Mouse (Mus musculus): ENCODE measurements at regions not wholly inside any gene's neighbourhood (a gene's known extent, or its start where the extent isn't known, plus 50 kb on each side); places are given as distances from the start of the nearest gene placed in this dataset.

- no peaks in the 10 kb centered on the region for H3K36me3 ChIP-seq (ENCODE audit: control insufficient read depth in 1 of 2, insufficient read depth in 2 of 2, low read length in 2 of 2)
- H3K27me3 ChIP-seq (ENCODE audit: control insufficient read depth in 1 of 2, insufficient read depth in 2 of 2, low read length in 2 of 2): no peaks in the 10 kb centered on the region
Measured at GRCm38 (mm10) chr5:111862331-111862730, 128.6 kb downstream of the Gm26897 start.

GRCm38 (mm10) chr5:111863922-111864321, 130.2 kb downstream of the Gm26897 start:
- no peaks in the 10 kb centered on the region for H3K4me1 ChIP-seq (ENCODE audit: control insufficient read depth in 1 of 2, insufficient read depth in 2 of 2, low read length in 2 of 2)
- H3K4me3 ChIP-seq (ENCODE audit: control insufficient read depth in 1 of 2, insufficient read depth in 1 of 2, low read depth in 2 of 2, low read length in 2 of 2): no peak overlapping the region
- no peaks in the 10 kb centered on the region for H3K27me3 ChIP-seq (ENCODE audit: control insufficient read depth in 1 of 2, insufficient read depth in 2 of 2, low read length in 2 of 2)
- no peak overlapping the region for H3K9ac ChIP-seq (ENCODE audit: control insufficient read depth, low read depth, low read length, poor library complexity, severe bottlenecking)
- no peaks in the 10 kb centered on the region for H3K36me3 ChIP-seq (ENCODE audit: control insufficient read depth in 1 of 2, insufficient read depth in 2 of 2, low read length in 2 of 2)
- no peaks in the 10 kb centered on the region for H3K9me3 ChIP-seq (replicated peaks; ENCODE audit: insufficient read depth, low read length)
- TF ChIP-seq POLR2AphosphoS2 (IDR thresholded peaks at IDR 0.05; ENCODE audit: low read length) (no peak), RCOR1 (IDR thresholded peaks at IDR 0.05; ENCODE audit: low read depth, low read length) (no peak), MXI1 (IDR thresholded peaks at IDR 0.05; ENCODE audit: low read depth, low read length) (no peak), POLR2AphosphoS5 (IDR thresholded peaks at IDR 0.05; ENCODE audit: borderline replicate concordance, low read depth, low read length) (no peak), TCF12 (IDR thresholded peaks at IDR 0.05; ENCODE audit: low read depth, low read length) (no peak), SIN3A (IDR thresholded peaks at IDR 0.05; ENCODE audit: low read length) (no peak), BHLHE40 (IDR thresholded peaks at IDR 0.05; ENCODE audit: borderline replicate concordance, low read depth, low read length) (no peak), GATA1 (IDR thresholded peaks at IDR 0.05; ENCODE audit: low read depth, low read length) (no peak)
- no peak overlapping the region for H3K27ac ChIP-seq (ENCODE audit: control insufficient read depth, low read depth, low read length)
- H3K79me2 ChIP-seq (ENCODE audit: control insufficient read depth, insufficient read depth, low read length, poor library complexity): no peaks in the 10 kb centered on the region
- no peak for DNase-seq (ENCODE audit: low read depth, low spot score)

More at GRCm38 (mm10) chr5:111862331-111862730, 128.6 kb downstream of the Gm26897 start:
- no peak overlapping the region for H3K27ac ChIP-seq (ENCODE audit: control insufficient read depth, low read depth, low read length)
- TF ChIP-seq CHD1 (IDR thresholded peaks at IDR 0.05; ENCODE audit: low read depth, low read length): no peak
- TF ChIP-seq ZNF384 (IDR thresholded peaks at IDR 0.05; ENCODE audit: low read depth, low read length): no peak
- no peak for TF ChIP-seq NELFE (IDR thresholded peaks at IDR 0.05; ENCODE audit: low read depth, low read length)
- TF ChIP-seq GABPA (IDR thresholded peaks at IDR 0.05; ENCODE audit: low read depth, low read length): no peak
- TF ChIP-seq CHD2 (IDR thresholded peaks at IDR 0.05; ENCODE audit: low read length): no peak
- TF ChIP-seq BHLHE40 (IDR thresholded peaks at IDR 0.05; ENCODE audit: borderline replicate concordance, low read depth, low read length): no peak
- no peak for TF ChIP-seq MAFK (IDR thresholded peaks at IDR 0.05; ENCODE audit: borderline replicate concordance, low read depth, low read length)
- TF ChIP-seq MEF2A (IDR thresholded peaks at IDR 0.05; ENCODE audit: extremely low read depth, insufficient replicate concordance, low read depth, low read length, poor library complexity, severe bottlenecking): no peak
- TF ChIP-seq E2F4 (IDR thresholded peaks at IDR 0.05; ENCODE audit: borderline replicate concordance, low read depth, low read length): no peak
- TF ChIP-seq TAL1 (IDR thresholded peaks at IDR 0.05; ENCODE audit: low read length): no peak
- no peak for TF ChIP-seq RCOR1 (IDR thresholded peaks at IDR 0.05; ENCODE audit: low read depth, low read length)
- TF ChIP-seq NRF1 (IDR thresholded peaks at IDR 0.05; ENCODE audit: insufficient read depth, low read depth, low read length, poor library complexity, severe bottlenecking): no peak
- TF ChIP-seq USF2 (IDR thresholded peaks at IDR 0.05; ENCODE audit: borderline replicate concordance in 1 of 2, insufficient read depth in 1 of 2, low read depth in 1 of 2, low read length in 2 of 2): no peak
- no peak for TF ChIP-seq POLR2AphosphoS5 (IDR thresholded peaks at IDR 0.05; ENCODE audit: borderline replicate concordance, low read depth, low read length)
- no peak for TF ChIP-seq CTCF (IDR thresholded peaks at IDR 0.05 in 2 of 3, conservative IDR thresholded peaks at IDR 0.05 in 1 of 3; ENCODE audit: control insufficient read depth in 1 of 3, insufficient read depth in 1 of 3, low read depth in 2 of 3, low read length in 3 of 3, poor library complexity in 1 of 3, severe bottlenecking in 1 of 3)
- no peak for TF ChIP-seq RAD21 (IDR thresholded peaks at IDR 0.05; ENCODE audit: low read depth, low read length)
- no peak for TF ChIP-seq MYC (IDR thresholded peaks at IDR 0.05; ENCODE audit: low read depth, low read length)
- TF ChIP-seq KAT2A (conservative IDR thresholded peaks at IDR 0.05; ENCODE audit: low read depth, low read length): no peak
- TF ChIP-seq MAZ (IDR thresholded peaks at IDR 0.05; ENCODE audit: low read depth, low read length): no peak
- TF ChIP-seq SIN3A (IDR thresholded peaks at IDR 0.05; ENCODE audit: low read length): no peak
- H3K4me1 ChIP-seq (ENCODE audit: control insufficient read depth in 1 of 2, insufficient read depth in 2 of 2, low read length in 2 of 2): no peaks in the 10 kb centered on the region
- DNase-seq (ENCODE audit: low read depth, low spot score): no peak
- no peak overlapping the region for H3K4me3 ChIP-seq (ENCODE audit: control insufficient read depth in 1 of 2, insufficient read depth in 1 of 2, low read depth in 2 of 2, low read length in 2 of 2)
- no peaks in the 10 kb centered on the region for H3K9me3 ChIP-seq (replicated peaks; ENCODE audit: insufficient read depth, low read length)
- H3K9ac ChIP-seq (ENCODE audit: control insufficient read depth, low read depth, low read length, poor library complexity, severe bottlenecking): no peak overlapping the region
- H3K79me2 ChIP-seq (ENCODE audit: control insufficient read depth, insufficient read depth, low read length, poor library complexity): no peaks in the 10 kb centered on the region
